Mouse (Mus musculus) kidney, embryonic 15.5 days (tissue): ENCODE data around the gene Rps11. TPM values are rescaled to one million over a fixed set of nuclear protein-coding genes. Genes with fewer than 3 reads are reported as not detected.

Experiments
- ATAC-seq: fragments of 200-750 bp; cut with Nextera tagmentation; replicated peaks from 2 replicates; pipeline ENCODE4 v1.8.0; 2017; ENCODE audit warnings: moderate TSS enrichment; ENCODE audit not compliant: low FRiP score
- H3K27ac ChIP-seq: fragments of 300-500 bp; sonication (generic); 2 replicates; pipeline ENCODE4 v1.5.1; 2015; ENCODE audit warnings: mild to moderate bottlenecking, inconsistent platforms
- H3K27me3 ChIP-seq: fragments of 300-500 bp; sonication (generic); 2 replicates; pipeline ENCODE4 v1.6.1; 2015; ENCODE audit warnings: inconsistent platforms
- H3K36me3 ChIP-seq: fragments of 300-500 bp; sonication (generic); 2 replicates; pipeline ENCODE4 v1.6.1; 2015; ENCODE audit warnings: inconsistent platforms
- H3K4me1 ChIP-seq: fragments of 300-500 bp; sonication (generic); 2 replicates; pipeline ENCODE4 v1.6.1; 2015; ENCODE audit warnings: inconsistent platforms
- H3K4me2 ChIP-seq: fragments of 300-500 bp; sonication (generic); 2 replicates; pipeline ENCODE4 v1.6.1; 2015; ENCODE audit warnings: moderate library complexity, mild to moderate bottlenecking, inconsistent platforms
- H3K4me3 ChIP-seq: fragments of 300-500 bp; sonication (generic); replicated peaks from 2 replicates; pipeline ENCODE4 v1.5.1; 2015; ENCODE audit warnings: mild to moderate bottlenecking, inconsistent platforms
- H3K9ac ChIP-seq: fragments of 300-500 bp; sonication (generic); 2 replicates; pipeline ENCODE4 v1.6.1; 2015; ENCODE audit warnings: mild to moderate bottlenecking, inconsistent platforms
- H3K9me3 ChIP-seq: fragments of 300-500 bp; sonication (generic); replicated peaks from 2 replicates; pipeline ENCODE4 v1.6.1; 2016; ENCODE audit warnings: inconsistent platforms
- WGBS: fragments of 180-500 bp; shearing (Covaris S2); methylation state at CpG from one replicate; pipeline ENCODE4 v1.1.7; 2015; ENCODE audit warnings: mixed read lengths; 5-methylcytosine and 5-hydroxymethylcytosine counted together
- polyA plus RNA-seq: library from polyadenylated mRNA; unstranded; fragments of >200 nt; fragmentation: Nextera tagmentation; extraction: Ambion mirVana; gene quantifications from 2 replicates; pipeline ENCODE4 v1.2.1, GENCODE M21; 2015

The Rps11 gene
- polyA plus RNA-seq, 1 experiment from 2014 or later = 1,536 TPM

GRCm38 (mm10) chr7:45162551-45162950 is 38.3 kb upstream of the Rps11 start:
- WGBS = 25% methylated on average over 6 of the region's 6 CpGs
- Histone ChIP-seq H3K9me3 (no peaks in the 10 kb centered on the region), H3K36me3 (peaks cover 35% of the 10 kb centered on the region), H3K4me2 (peak overlapping the region; percentile 91), H3K27me3 (peaks cover 53% of the 10 kb centered on the region), H3K9ac (peak overlapping the region; percentile 43; the same call in 1 of the 2 replicates), H3K27ac (no peak overlapping the region), H3K4me1 (peaks cover 19% of the 10 kb centered on the region), H3K4me3 (peak overlapping the region; percentile 50)
- ATAC-seq = no peak; the same call in 1 of the 2 replicates

- Histone ChIP-seq H3K27me3 (peaks cover 46% of the 10 kb centered on the region), H3K9ac (peak overlapping the region; percentile 43), H3K9me3 (no peaks in the 10 kb centered on the region), H3K27ac (0 out of 2 replicates have a peak overlapping the region, but pooled peaks have one; percentile 54), H3K4me3 (peak overlapping the region; percentile 50), H3K4me2 (peak overlapping the region; percentile 91), H3K4me1 (peaks cover 19% of the 10 kb centered on the region), H3K36me3 (peaks cover 38% of the 10 kb centered on the region)
- 3% methylated on average over 35 of the region's 35 CpGs for WGBS
- peak; percentile 87 for ATAC-seq
Observed at GRCm38 (mm10) chr7:45161612-45162473, 37.6 kb upstream of the Rps11 start.

- H3K27ac ChIP-seq = no peak overlapping the region
- H3K4me2 ChIP-seq = no peak overlapping the region
- peaks cover 19% of the 10 kb centered on the region for H3K4me1 ChIP-seq
- H3K36me3 ChIP-seq = peaks cover 46% of the 10 kb centered on the region
- 91% methylated on average over 3 of the region's 3 CpGs for whole genome bisulfite sequencing
- peaks cover 36% of the 10 kb centered on the region for H3K27me3 ChIP-seq
- H3K9me3 ChIP-seq = no peaks in the 10 kb centered on the region
- no peak overlapping the region for H3K4me3 ChIP-seq
- ATAC-seq = no peak
- H3K9ac ChIP-seq = no peak overlapping the region
Observed at GRCm38 (mm10) chr7:45160866-45161265, 36.6 kb upstream of the Rps11 start.

GRCm38 (mm10) chr7:45160316-45160800 is 36.1 kb upstream of the Rps11 start:
- no peak for ATAC-seq
- peaks cover 31% of the 10 kb centered on the region for H3K27me3 ChIP-seq
- H3K27ac ChIP-seq = no peak overlapping the region
- WGBS = 91% methylated on average over 6 of the region's 6 CpGs
- no peak overlapping the region for H3K9ac ChIP-seq
- H3K36me3 ChIP-seq = peaks cover 46% of the 10 kb centered on the region
- no peak overlapping the region for H3K4me3 ChIP-seq
- peaks cover 22% of the 10 kb centered on the region for H3K4me1 ChIP-seq
- H3K9me3 ChIP-seq = no peaks in the 10 kb centered on the region
- no peak overlapping the region for H3K4me2 ChIP-seq

GRCm38 (mm10) chr7:45158991-45159390 is 34.8 kb upstream of the Rps11 start:
- ATAC-seq = no peak
- H3K4me1 ChIP-seq = peaks cover 27% of the 10 kb centered on the region
- no peak overlapping the region for H3K4me3 ChIP-seq
- peaks cover 46% of the 10 kb centered on the region for H3K36me3 ChIP-seq
- WGBS = 90% methylated on average over 6 of the region's 6 CpGs
- no peaks in the 10 kb centered on the region for H3K9me3 ChIP-seq
- peaks cover 18% of the 10 kb centered on the region for H3K27me3 ChIP-seq
- no peak overlapping the region for H3K27ac ChIP-seq
- no peak overlapping the region for H3K9ac ChIP-seq
- no peak overlapping the region for H3K4me2 ChIP-seq

- Histone ChIP-seq H3K4me2 (no peak overlapping the region), H3K9me3 (no peaks in the 10 kb centered on the region), H3K9ac (no peak overlapping the region), H3K4me3 (no peak overlapping the region), H3K4me1 (peaks cover 24% of the 10 kb centered on the region), H3K36me3 (peaks cover 46% of the 10 kb centered on the region), H3K27me3 (peaks cover 2% of the 10 kb centered on the region), H3K27ac (no peak overlapping the region)
- WGBS = 80% methylated on average over 14 of the region's 14 CpGs
- no peak for ATAC-seq
Observed at GRCm38 (mm10) chr7:45157459-45157858, 33.2 kb upstream of the Rps11 start.

GRCm38 (mm10) chr7:45156206-45156605 is 32.0 kb upstream of the Rps11 start:
- Histone ChIP-seq H3K4me1 (peaks cover 27% of the 10 kb centered on the region), H3K4me3 (no peak overlapping the region), H3K4me2 (no peak overlapping the region), H3K9ac (no peak overlapping the region), H3K36me3 (peaks cover 46% of the 10 kb centered on the region), H3K27ac (no peak overlapping the region), H3K27me3 (no peaks in the 10 kb centered on the region), H3K9me3 (no peaks in the 10 kb centered on the region)
- ATAC-seq = no peak
- 94% methylated on average over 15 of the region's 15 CpGs for WGBS

GRCm38 (mm10) chr7:45155590-45155989 is 31.4 kb upstream of the Rps11 start:
- H3K27ac ChIP-seq = 0 out of 2 replicates have a peak overlapping the region, but pooled peaks have one; percentile 97
- peak overlapping the region; percentile 74 for H3K4me2 ChIP-seq
- peak overlapping the region; percentile 63; the same call in 1 of the 2 replicates for H3K4me3 ChIP-seq
- H3K9ac ChIP-seq = 0 out of 2 replicates have a peak overlapping the region, but pooled peaks have one; percentile 3
- no peaks in the 10 kb centered on the region for H3K27me3 ChIP-seq
- peaks cover 42% of the 10 kb centered on the region for H3K36me3 ChIP-seq
- peaks cover 31% of the 10 kb centered on the region for H3K4me1 ChIP-seq
- no peaks in the 10 kb centered on the region for H3K9me3 ChIP-seq
- WGBS = 86% methylated on average over 9 of the region's 9 CpGs
- no peak for ATAC-seq

GRCm38 (mm10) chr7:45154993-45155514 is 30.8 kb upstream of the Rps11 start:
- peak overlapping the region; percentile 74 for H3K4me2 ChIP-seq
- peaks cover 36% of the 10 kb centered on the region for H3K36me3 ChIP-seq
- H3K4me1 ChIP-seq = peaks cover 37% of the 10 kb centered on the region
- H3K27ac ChIP-seq = peak overlapping the region; percentile 97
- H3K4me3 ChIP-seq = peak overlapping the region; percentile 63
- no peaks in the 10 kb centered on the region for H3K27me3 ChIP-seq
- H3K9ac ChIP-seq = 0 out of 2 replicates have a peak overlapping the region, but pooled peaks have one; percentile 3
- no peak for ATAC-seq
- WGBS = 79% methylated on average over 12 of the region's 12 CpGs
- no peaks in the 10 kb centered on the region for H3K9me3 ChIP-seq

GRCm38 (mm10) chr7:45154096-45154992 is 30.1 kb upstream of the Rps11 start, which contains the start of the genes Pih1d1 and Aldh16a1:
Gene Pih1d1 (plus strand): TSS chr7:45154303.
Gene Aldh16a1 (minus strand): TSS chr7:45154584.
- peak within 1 kb of the TSS; percentile 97 for H3K27ac ChIP-seq
- H3K27me3 ChIP-seq = no peaks in the 10 kb centered on the region
- H3K9me3 ChIP-seq = no peaks in the 10 kb centered on the region
- peaks cover 44% of the 10 kb centered on the region for H3K4me1 ChIP-seq
- peak; percentile 94 for ATAC-seq
- 4% methylated on average over 69 of the region's 69 CpGs for WGBS
- peak within 1 kb of the TSS; percentile 89 for H3K9ac ChIP-seq
- peak within 1 kb of the TSS; percentile 74 for H3K4me2 ChIP-seq
- peak within 1 kb of the TSS; percentile 63 for H3K4me3 ChIP-seq
- peaks cover 29% of the 10 kb centered on the region for H3K36me3 ChIP-seq

GRCm38 (mm10) chr7:45153586-45153985 is 29.3 kb upstream of the Rps11 start:
- Histone ChIP-seq H3K9me3 (no peaks in the 10 kb centered on the region), H3K4me3 (peak overlapping the region; percentile 63), H3K4me1 (peaks cover 52% of the 10 kb centered on the region), H3K27me3 (no peaks in the 10 kb centered on the region), H3K9ac (peak overlapping the region; percentile 89), H3K4me2 (peak overlapping the region; percentile 74), H3K36me3 (peaks cover 22% of the 10 kb centered on the region), H3K27ac (peak overlapping the region; percentile 97)
- 4% methylated on average over 5 of the region's 5 CpGs for WGBS
- no peak for ATAC-seq
